Mouse (Mus musculus): ENCODE measurements at regions not wholly inside any gene's neighbourhood (a gene's known extent, or its start where the extent isn't known, plus 50 kb on each side); places are given as distances from the start of the nearest gene placed in this dataset.

DNA sequence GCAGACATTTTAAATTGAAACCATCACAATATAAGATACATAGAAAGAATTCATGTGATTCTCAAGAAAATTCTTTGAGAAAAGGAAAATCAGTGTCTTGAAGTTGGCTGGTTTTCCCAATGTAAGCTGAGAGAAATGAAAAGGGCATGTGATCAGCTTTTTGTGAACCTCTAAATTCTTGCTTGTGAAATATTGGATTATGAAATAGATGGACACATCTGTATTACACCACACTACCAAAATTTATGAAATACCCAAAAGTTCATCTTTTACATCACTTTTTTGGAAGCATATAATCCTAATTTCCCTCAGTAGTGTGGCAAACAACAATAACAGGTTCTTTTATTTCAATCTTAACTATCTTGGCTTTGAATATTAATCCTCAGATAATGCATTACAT is 77.4 kb upstream of the Tusc1 start:
- Histone ChIP-seq H3K27me3 (ENCODE audit: control insufficient read depth in 1 of 2, insufficient read depth in 2 of 2, low read length in 2 of 2) (no peaks in the 10 kb centered on the region), H3K79me2 (ENCODE audit: control insufficient read depth, insufficient read depth, low read length, poor library complexity) (no peaks in the 10 kb centered on the region), H3K9ac (ENCODE audit: control insufficient read depth, low read depth, low read length, poor library complexity, severe bottlenecking) (no peak overlapping the region), H3K36me3 (ENCODE audit: control insufficient read depth in 1 of 2, insufficient read depth in 2 of 2, low read length in 2 of 2) (no peaks in the 10 kb centered on the region), H3K27ac (ENCODE audit: control insufficient read depth, low read depth, low read length) (no peak overlapping the region), H3K9me3 (replicated peaks; ENCODE audit: insufficient read depth, low read length) (no peaks in the 10 kb centered on the region), H3K4me3 (ENCODE audit: control insufficient read depth in 1 of 2, insufficient read depth in 1 of 2, low read depth in 2 of 2, low read length in 2 of 2) (no peak overlapping the region), H3K4me1 (ENCODE audit: control insufficient read depth in 1 of 2, insufficient read depth in 2 of 2, low read length in 2 of 2) (no peaks in the 10 kb centered on the region; a peak in 1 of 4 replicates)
- TF ChIP-seq CTCF (IDR thresholded peaks at IDR 0.05 in 2 of 3, conservative IDR thresholded peaks at IDR 0.05 in 1 of 3; ENCODE audit: control insufficient read depth in 1 of 3, insufficient read depth in 1 of 3, low read depth in 2 of 3, low read length in 3 of 3, poor library complexity in 1 of 3, severe bottlenecking in 1 of 3) (no peak), MXI1 (IDR thresholded peaks at IDR 0.05; ENCODE audit: low read depth, low read length) (no peak), MYC (IDR thresholded peaks at IDR 0.05; ENCODE audit: low read depth, low read length) (no peak), UBTF (IDR thresholded peaks at IDR 0.05; ENCODE audit: borderline replicate concordance, insufficient read depth, low read depth, low read length) (no peak), MAFK (IDR thresholded peaks at IDR 0.05; ENCODE audit: borderline replicate concordance, low read depth, low read length) (no peak), MEF2A (IDR thresholded peaks at IDR 0.05; ENCODE audit: extremely low read depth, insufficient replicate concordance, low read depth, low read length, poor library complexity, severe bottlenecking) (no peak), TCF12 (IDR thresholded peaks at IDR 0.05; ENCODE audit: low read depth, low read length) (no peak), ZKSCAN1 (IDR thresholded peaks at IDR 0.05; ENCODE audit: low read depth, low read length) (no peak), ZMIZ1 (IDR thresholded peaks at IDR 0.05; ENCODE audit: low read depth, low read length) (no peak), RAD21 (IDR thresholded peaks at IDR 0.05; ENCODE audit: low read depth, low read length) (no peak), TAL1 (IDR thresholded peaks at IDR 0.05; ENCODE audit: low read length) (no peak), SMC3 (IDR thresholded peaks at IDR 0.05; ENCODE audit: low read depth, low read length) (no peak), GABPA (IDR thresholded peaks at IDR 0.05; ENCODE audit: low read depth, low read length) (no peak), HCFC1 (IDR thresholded peaks at IDR 0.05; ENCODE audit: low read depth, low read length) (no peak), TBP (IDR thresholded peaks at IDR 0.05; ENCODE audit: low read depth, low read length) (no peak), BHLHE40 (IDR thresholded peaks at IDR 0.05; ENCODE audit: borderline replicate concordance, low read depth, low read length) (no peak), MYB (IDR thresholded peaks at IDR 0.05; ENCODE audit: low read depth, low read length) (no peak)
- no peak for DNase-seq (ENCODE audit: low read depth, low spot score)

DNA sequence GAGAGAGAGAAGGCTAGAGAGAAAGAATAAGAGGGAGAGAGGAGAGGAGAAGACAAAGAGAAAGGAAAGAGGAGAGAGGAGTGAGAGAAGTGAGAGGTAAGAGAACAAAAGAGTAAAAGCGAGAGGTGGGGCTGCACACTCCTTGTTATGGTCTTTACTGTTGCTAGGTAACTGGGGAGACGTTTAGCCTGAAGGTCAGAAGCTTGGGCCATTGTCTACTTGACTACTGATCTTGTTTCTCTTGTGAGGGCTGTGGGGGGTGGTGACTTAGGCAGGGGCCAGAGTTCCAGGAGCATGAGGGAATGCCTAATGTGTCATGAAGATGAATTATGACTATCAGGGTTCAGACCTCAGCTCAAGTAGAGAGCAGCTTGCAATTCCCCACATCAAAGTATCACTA is 71.6 kb upstream of the Tusc1 start:
- H3K36me3 ChIP-seq (ENCODE audit: control insufficient read depth in 1 of 2, insufficient read depth in 2 of 2, low read length in 2 of 2), result no peaks in the 10 kb centered on the region
- H3K27ac ChIP-seq (ENCODE audit: control insufficient read depth, low read depth, low read length), result no peak overlapping the region
- H3K79me2 ChIP-seq (ENCODE audit: control insufficient read depth, insufficient read depth, low read length, poor library complexity), result no peaks in the 10 kb centered on the region
- H3K27me3 ChIP-seq (ENCODE audit: control insufficient read depth in 1 of 2, insufficient read depth in 2 of 2, low read length in 2 of 2), result no peaks in the 10 kb centered on the region
- no peak overlapping the region for H3K4me3 ChIP-seq (ENCODE audit: control insufficient read depth in 1 of 2, insufficient read depth in 1 of 2, low read depth in 2 of 2, low read length in 2 of 2)
- TF ChIP-seq BHLHE40 (IDR thresholded peaks at IDR 0.05; ENCODE audit: borderline replicate concordance, low read depth, low read length) (no peak), ETS1 (IDR thresholded peaks at IDR 0.05; ENCODE audit: low read depth, low read length) (no peak), RAD21 (IDR thresholded peaks at IDR 0.05; ENCODE audit: low read depth, low read length) (no peak), HCFC1 (IDR thresholded peaks at IDR 0.05; ENCODE audit: low read depth, low read length) (no peak), RCOR1 (IDR thresholded peaks at IDR 0.05; ENCODE audit: low read depth, low read length) (no peak), USF2 (IDR thresholded peaks at IDR 0.05; ENCODE audit: borderline replicate concordance in 1 of 2, insufficient read depth in 1 of 2, low read depth in 1 of 2, low read length in 2 of 2) (no peak), UBTF (IDR thresholded peaks at IDR 0.05; ENCODE audit: borderline replicate concordance, insufficient read depth, low read depth, low read length) (no peak), SMC3 (IDR thresholded peaks at IDR 0.05; ENCODE audit: low read depth, low read length) (no peak), TCF12 (IDR thresholded peaks at IDR 0.05; ENCODE audit: low read depth, low read length) (no peak)
- DNase-seq (ENCODE audit: low read depth, low spot score), result no peak
- no peak overlapping the region for H3K9ac ChIP-seq (ENCODE audit: control insufficient read depth, low read depth, low read length, poor library complexity, severe bottlenecking)
- no peaks in the 10 kb centered on the region for H3K4me1 ChIP-seq (ENCODE audit: control insufficient read depth in 1 of 2, insufficient read depth in 2 of 2, low read length in 2 of 2)
- H3K9me3 ChIP-seq (replicated peaks; ENCODE audit: insufficient read depth, low read length), result no peaks in the 10 kb centered on the region
